Mouse (Mus musculus): ENCODE data around the gene Pgap2.

GRCm38 (mm10) chr7:102258189-102258588, 48.2 kb downstream of the Pgap2 start:
- TF ChIP-seq POLR2A (IDR thresholded peaks at IDR 0.05; ENCODE audit: insufficient read depth, low read depth, low read length) = no peak
- TF ChIP-seq CTCF (IDR thresholded peaks at IDR 0.05; ENCODE audit: insufficient read depth, low read depth, low read length) = no peak
